Mouse (Mus musculus): ENCODE results near the gene Hes7.

- TF ChIP-seq CTCF (IDR thresholded peaks at IDR 0.05; ENCODE audit: borderline replicate concordance, insufficient read depth, low read length) (no peak), POLR2A (IDR thresholded peaks at IDR 0.05; ENCODE audit: low read depth, low read length) (no peak)
These were observed 15.2 kb downstream of the Hes7 start for GRCm38 (mm10) chr11:69135361-69135760.

Data from embryonic fibroblast, embryonic 13.5 days (primary cell).